Mouse (Mus musculus): ENCODE data around the gene Cstf3.
"Not testable (repeated sequence)": the region's sequence is repeated elsewhere in the genome, so short reads cannot be mapped to it uniquely, and the experiment has no call there.

The Cstf3 gene

GRCm38 (mm10) chr2:104590068-104590828 lies at the start of gene Cstf3:
Gene Cstf3 (plus strand): TSS chr2:104590523.
- DNase-seq (ENCODE audit: low spot score): peak; percentile 96

DNA sequence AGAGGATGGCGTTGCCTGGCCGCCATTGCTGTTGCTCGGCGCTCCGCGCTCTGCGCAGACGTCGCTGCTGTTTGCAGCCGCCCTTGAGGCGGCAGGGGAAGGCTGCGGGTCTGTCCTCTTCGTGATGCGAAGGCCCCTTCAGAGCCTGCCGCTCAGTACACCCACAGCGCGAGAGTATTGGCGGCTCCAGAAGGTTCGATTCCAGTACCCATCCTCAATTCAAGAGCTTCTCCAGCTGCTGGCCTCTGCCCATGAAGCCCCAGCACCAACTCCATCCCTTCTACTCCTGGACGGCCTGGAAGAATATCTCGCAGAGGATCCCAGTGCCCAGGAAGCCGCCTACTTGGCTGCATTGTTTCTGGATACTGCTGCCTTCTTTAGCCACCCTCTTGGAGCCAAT lies 33.6 kb upstream of the Cstf3 start:
- DNase-seq (ENCODE audit: low spot score): not testable (repeated sequence)

GRCm38 (mm10) chr2:104557722-104558121 lies 32.6 kb upstream of the Cstf3 start:
- DNase-seq (ENCODE audit: low spot score): no peak

GRCm38 (mm10) chr2:104558326-104558725 lies 32.0 kb upstream of the Cstf3 start:
- no peak for DNase-seq (ENCODE audit: low spot score)

DNA sequence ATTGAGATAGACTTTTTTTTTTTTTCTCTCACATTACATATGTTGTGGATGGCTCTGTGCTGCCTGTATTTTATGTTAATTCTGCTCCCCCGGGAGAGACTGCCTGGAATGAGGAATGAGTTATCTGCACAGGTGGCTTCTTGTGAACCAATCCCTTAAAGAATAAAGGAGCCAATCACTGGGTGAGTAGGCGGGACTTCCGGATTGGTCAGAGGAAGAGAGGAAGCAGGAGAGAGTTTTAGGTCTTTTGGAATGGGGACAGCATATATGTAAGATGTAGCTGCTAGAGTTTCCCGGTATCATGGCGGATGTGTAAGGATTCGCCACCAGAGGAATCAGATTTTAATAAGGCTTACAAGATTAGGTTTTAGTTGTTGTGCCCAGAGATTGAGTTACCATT lies 31.4 kb upstream of the Cstf3 start:
- DNase-seq (ENCODE audit: low spot score): no peak

- no peak for DNase-seq (ENCODE audit: low spot score)
These were observed 30.5 kb upstream of the Cstf3 start for GRCm38 (mm10) chr2:104559591-104560380.

DNA sequence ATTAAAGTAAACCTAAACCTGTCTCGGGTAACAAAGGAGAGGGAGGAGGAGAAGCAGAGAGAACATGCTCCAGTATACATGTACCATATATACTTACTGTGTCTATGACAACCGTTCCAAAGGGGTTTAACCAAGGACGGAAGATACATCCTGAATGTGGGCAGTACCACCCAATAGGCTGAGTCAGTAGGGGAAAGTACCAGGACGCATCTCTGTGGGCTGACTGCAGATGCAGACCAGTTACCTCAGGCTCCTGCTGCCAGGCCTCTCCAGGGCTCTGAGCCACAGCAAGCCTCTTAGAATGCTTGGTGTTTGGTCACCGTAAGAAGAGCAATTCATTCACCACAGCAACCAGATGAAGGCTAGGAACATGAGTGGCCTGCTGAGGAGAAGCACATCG lies 28.9 kb upstream of the Cstf3 start:
- no peak for DNase-seq (ENCODE audit: low spot score)

DNA sequence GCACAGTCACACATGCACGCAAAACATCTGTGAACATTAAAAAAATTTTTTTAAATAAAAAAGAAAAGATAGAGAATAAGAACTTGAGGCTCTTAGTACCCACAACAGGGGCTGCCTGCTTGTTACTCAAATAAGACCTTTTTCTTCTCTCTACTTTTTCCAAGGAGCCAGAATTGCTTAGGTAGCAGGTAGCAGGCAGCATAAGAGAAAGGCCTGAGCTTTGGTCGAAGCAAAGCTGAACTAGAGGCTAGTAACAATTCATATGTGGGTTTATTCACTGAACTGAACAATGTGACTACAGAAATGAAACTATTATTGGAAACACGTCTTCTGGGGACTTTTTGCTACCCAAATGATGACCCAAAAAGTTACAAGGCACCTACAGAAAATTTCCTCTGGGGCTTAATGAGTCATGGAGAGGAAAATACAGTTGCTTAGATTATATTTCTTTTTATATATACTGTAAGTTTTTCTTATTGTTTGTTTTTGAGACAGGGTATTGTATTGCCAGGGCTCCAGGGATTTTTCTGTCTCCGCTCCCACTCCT lies 28.3 kb upstream of the Cstf3 start:
- no peak for DNase-seq (ENCODE audit: low spot score)

- DNase-seq (ENCODE audit: low spot score): no peak
These were observed 18.3 kb upstream of the Cstf3 start for GRCm38 (mm10) chr2:104572066-104572465.

DNA sequence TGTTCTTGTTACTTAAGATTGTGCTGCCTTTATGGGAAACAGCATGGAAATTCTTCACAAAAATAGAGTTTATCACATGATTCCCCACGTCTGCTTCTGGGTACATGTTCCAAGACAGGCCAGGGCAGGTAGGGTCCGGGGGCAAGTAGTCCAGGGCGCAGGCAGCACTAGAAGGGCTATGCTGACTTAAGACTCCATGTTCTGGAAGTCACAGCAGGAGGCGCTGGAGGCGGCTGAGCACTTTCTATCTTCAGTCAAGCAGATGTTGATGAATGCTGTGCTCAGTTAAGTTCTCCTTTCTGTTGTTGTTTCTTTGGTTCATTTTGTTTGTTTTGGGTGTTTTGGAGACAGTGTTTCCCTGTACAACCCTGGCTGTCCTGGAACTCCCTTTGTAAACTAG lies 14.1 kb upstream of the Cstf3 start:
- DNase-seq (ENCODE audit: low spot score): no peak

GRCm38 (mm10) chr2:104578021-104578420 lies 12.3 kb upstream of the Cstf3 start:
- no peak for DNase-seq (ENCODE audit: low spot score)

- no peak for DNase-seq (ENCODE audit: low spot score)
These were observed 11.3 kb upstream of the Cstf3 start for GRCm38 (mm10) chr2:104578836-104579604.

- DNase-seq (ENCODE audit: low spot score): no peak
These were observed 10.4 kb upstream of the Cstf3 start for GRCm38 (mm10) chr2:104579784-104580446.

- DNase-seq (ENCODE audit: low spot score): no peak
These were observed 8.9 kb upstream of the Cstf3 start for GRCm38 (mm10) chr2:104581281-104581879.

- DNase-seq (ENCODE audit: low spot score): no peak
These were observed 7.3 kb upstream of the Cstf3 start for GRCm38 (mm10) chr2:104583032-104583431.

DNA sequence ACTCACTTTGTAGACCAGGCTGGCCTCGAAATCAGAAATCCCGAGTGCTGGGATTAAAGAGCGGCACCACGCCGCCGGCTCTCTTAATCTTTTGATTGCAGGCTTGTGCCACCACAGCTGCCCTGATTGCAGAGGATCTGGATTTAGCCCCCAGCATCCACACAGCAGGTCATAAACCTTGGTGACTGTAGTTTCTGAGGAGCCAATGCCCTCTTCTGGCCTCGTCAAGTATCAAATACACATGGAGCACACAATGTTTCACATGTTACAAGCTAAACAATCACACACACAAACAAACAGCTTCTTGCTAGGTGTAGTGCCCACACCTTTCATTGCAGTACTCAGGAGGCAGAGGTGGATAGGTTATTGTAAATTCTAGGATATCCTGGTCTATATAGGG lies 6.1 kb upstream of the Cstf3 start:
- DNase-seq (ENCODE audit: low spot score): no peak

DNA sequence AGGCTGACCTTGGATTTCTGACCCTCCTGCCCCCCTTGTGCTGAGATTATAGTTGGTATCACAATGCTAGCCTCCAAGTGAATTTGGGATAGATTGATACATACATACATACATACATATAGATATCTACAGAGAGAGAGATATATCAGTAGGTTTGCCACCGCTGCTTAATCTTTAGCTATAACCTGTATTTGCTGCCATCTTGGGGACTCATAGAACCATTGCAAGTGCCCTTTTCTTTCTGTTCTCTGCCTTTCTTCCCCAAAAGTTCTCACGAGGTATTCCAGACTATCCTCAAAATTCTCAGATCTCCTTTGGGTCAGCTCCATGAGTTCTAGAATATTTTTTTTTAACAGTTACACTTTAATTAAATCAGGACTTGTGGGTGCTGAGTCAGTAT lies 4.7 kb upstream of the Cstf3 start:
- DNase-seq (ENCODE audit: low spot score): no peak

DNA sequence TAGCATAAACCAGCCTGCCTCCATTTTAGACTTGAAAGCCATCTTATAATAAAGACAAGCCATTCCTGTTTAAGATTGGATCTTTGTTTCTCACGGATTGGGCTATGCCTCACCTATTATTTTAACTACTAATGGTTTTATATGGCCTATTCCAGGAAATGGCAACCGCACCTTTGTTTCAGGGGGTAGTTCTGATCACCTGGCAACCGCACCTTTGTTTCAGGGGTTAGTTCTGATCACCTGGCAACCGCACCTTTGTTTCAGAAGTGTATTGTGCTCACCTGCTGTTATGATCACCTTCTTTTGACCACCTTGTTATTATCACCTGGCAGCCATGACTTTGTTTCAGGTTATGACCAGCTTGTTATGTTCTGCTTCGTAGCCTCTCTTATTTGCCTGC lies 1.8 kb upstream of the Cstf3 start:
- no peak for DNase-seq (ENCODE audit: low spot score)

- DNase-seq (ENCODE audit: low spot score): no peak
These were observed 450 bp downstream of the Cstf3 start for GRCm38 (mm10) chr2:104590829-104591117.

DNA sequence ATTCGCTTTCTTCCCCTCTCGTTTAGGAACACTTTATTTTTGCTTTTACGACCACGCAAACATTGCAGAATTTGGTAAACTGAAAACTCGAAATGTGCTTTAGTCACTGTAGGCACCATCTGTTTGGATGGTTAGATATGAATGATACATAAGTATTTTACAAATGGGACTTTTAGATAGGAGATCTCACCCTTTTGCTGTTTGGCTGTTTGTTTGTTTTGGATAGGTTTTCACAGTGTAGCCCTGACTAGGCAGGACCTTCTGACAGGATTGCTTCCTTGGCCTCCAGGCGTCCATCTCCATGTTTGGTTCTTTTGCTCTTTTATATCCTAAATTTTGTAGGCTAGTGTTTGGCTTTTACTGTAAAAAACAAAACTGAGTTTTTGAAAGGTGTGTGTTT lies 818 bp downstream of the Cstf3 start:
- no peak for DNase-seq (ENCODE audit: low spot score)

- no peak for DNase-seq (ENCODE audit: low spot score)
These were observed 4.7 kb downstream of the Cstf3 start for GRCm38 (mm10) chr2:104595063-104595462.

DNA sequence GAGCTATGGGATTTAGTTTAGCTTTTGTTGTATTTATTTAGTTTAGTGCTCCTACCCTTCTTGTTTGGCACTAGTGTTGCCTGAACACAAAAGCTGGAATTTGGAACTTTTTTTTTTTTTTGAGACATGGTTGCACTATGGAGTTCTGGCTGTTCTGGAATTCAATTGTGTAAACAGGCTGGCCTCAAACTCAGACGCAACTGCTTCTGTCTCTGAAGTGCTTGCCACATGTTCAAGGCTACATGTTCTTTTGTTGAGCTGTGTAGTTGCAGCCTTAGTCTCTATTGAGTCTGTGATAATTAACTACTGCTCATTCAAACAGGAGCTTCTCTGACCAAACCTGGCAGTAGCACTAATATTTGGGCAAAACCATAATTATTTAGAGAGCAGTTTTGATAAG lies 13.1 kb downstream of the Cstf3 start:
- DNase-seq (ENCODE audit: low spot score): no peak

Measured in layer of hippocampus, adult 9-10 months (tissue).